Mouse (Mus musculus): Measurements from ENCODE around the gene Ptcd1.
"Not testable (repeated sequence)": the region's sequence is repeated elsewhere in the genome, so short reads cannot be mapped to it uniquely, and the experiment has no call there.

Ptcd1 gene

GRCm38 (mm10) chr5:145166536-145167305 lies at the start of gene Ptcd1, which contains the start of gene Cpsf4:
Gene Ptcd1 (minus strand): TSS chr5:145167108.
Gene Cpsf4 (plus strand): TSS chr5:145167213.
- peak; percentile 99 for DNase-seq (ENCODE audit: low read depth, low spot score)

GRCm38 (mm10) chr5:145214679-145215078 lies 47.8 kb upstream of the Ptcd1 start:
- no peak for DNase-seq (ENCODE audit: low read depth, low spot score)

DNA sequence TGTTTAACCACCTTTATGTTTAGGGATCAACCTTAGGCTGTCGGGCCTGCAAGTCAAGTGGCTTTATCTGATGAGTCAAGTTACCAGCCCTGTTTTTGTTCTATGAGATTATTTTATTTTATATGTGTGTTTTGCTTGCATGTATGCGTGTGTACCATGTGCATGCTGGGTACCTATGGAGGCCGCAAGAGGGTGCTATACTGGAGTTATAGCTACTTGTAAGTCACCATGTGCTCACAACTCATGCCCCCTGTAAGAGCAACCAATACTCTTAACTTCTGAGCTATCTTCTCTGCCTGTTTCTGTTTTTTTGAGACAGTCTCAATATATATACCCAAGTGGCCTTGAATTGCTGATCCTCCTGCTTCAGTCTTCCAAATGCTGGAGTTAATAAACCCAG lies 46.6 kb upstream of the Ptcd1 start:
- DNase-seq (ENCODE audit: low read depth, low spot score): no peak

DNA sequence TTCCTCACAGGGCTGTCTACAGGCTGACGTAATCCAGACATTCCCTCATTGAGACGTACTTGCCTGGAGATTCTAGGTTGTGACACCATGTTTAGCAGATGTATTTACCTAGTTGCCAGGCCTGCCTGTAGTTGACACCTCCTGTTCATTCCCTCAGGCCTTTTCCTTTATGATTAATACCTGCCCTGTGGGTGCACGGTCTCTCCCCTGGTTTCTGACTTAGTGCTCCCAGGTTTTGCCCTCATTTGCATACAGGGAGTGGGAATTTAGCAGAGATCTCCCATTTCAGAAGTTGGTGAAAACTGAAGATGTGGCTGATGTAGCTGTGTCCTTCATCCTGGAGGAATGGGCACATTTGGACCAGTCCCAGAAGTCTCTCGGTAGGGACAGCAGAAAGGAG lies 45.3 kb upstream of the Ptcd1 start:
- DNase-seq (ENCODE audit: low read depth, low spot score): no peak

DNA sequence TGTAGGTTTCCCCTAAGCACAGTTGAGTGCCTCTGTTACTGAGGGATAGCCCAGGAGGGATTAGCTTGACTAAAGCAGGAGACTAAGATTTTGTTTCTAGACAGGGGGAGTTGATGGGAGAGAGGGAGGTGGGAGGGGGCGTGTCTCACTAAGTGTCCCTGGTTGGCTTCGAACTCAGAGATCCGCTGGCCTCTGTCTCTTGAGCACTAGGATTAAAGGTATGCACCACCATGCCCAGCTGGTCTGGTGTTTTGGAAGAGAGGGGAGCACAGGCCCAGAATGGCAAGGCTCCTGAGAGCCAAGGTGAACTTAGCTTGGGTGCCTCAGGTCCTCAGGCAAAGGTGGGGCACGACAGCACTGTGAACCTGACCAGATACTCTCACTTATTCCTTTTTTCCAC lies 44.4 kb upstream of the Ptcd1 start:
- no peak for DNase-seq (ENCODE audit: low read depth, low spot score)

DNA sequence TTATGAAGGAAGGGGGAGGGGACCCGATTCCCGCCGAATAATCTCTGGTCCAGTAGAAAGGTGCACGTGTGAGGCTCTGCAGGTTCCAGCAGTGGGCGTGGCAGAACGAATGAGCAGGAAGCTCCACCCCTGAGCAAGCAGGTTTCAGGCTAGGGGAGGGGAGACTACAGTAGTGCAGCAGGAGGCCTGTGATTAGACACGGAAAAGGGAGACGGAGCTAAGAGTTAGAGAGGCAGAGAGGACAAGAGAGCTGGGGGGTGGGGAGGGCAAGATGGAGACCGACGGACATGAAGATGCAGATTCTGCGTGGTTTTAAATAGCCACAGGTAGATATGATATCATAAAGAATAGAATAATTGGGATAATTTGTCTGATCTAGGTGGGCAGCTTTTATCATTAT lies 41.5 kb upstream of the Ptcd1 start:
- DNase-seq (ENCODE audit: low read depth, low spot score): not testable (repeated sequence)

DNA sequence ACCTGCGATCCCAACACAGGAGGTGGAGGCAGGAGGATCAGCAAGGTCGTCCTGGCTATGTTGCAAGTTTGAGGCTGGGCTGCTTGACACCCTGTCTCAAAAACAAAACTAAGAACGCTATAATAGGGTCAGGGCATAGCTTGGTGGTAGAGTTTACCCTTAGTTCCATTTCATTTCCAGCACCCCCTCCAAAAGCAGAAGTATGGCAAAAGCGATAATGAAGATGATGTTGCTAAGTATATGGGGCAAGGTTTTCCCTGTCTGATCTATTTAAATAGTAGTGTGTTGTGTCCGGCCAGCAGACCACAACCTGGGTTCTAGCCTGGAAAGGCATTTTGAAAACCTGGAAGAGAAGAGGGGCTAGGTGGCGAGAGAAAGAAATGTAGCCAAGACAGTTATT lies 41.0 kb upstream of the Ptcd1 start:
- DNase-seq (ENCODE audit: low read depth, low spot score): no peak

DNA sequence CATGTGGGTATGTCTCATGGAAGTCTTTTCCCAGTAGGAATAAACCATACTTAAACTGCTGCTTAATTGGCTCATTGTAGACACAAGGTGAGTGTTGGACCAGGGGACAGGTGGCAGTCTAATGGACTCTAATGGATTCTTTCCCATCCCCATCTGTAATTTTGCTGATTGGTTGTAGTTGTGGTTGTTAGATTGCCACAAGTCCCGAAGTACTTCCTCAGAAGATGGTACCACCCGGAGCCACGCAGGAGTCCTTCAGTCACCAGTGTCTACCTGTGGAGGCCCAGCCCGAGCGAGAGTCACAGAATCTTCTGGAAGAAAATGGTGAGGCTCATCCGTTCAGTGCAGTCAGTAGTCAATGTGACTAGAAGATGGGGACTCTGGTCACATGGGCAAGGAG lies 40.5 kb upstream of the Ptcd1 start:
- no peak for DNase-seq (ENCODE audit: low read depth, low spot score)

DNA sequence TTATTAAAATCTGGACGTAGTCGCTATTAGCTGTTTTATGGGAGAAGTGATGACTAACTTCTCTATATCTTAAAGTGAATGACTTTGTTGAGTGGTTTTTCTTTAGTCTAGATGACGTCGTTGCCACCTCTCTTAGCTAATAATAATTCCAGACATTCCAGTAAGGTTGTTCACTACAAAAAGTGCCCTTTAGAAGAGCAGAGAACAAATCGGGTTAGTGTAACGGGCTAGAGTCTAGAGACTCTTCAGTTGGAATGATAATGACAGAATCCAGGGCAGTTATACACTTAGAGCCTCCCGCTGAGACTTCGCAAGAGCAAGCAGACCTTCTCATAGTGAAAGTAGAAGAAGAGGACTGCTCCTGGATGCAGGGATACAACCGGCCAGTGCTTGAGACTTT lies 38.1 kb upstream of the Ptcd1 start:
- DNase-seq (ENCODE audit: low read depth, low spot score): no peak

DNA sequence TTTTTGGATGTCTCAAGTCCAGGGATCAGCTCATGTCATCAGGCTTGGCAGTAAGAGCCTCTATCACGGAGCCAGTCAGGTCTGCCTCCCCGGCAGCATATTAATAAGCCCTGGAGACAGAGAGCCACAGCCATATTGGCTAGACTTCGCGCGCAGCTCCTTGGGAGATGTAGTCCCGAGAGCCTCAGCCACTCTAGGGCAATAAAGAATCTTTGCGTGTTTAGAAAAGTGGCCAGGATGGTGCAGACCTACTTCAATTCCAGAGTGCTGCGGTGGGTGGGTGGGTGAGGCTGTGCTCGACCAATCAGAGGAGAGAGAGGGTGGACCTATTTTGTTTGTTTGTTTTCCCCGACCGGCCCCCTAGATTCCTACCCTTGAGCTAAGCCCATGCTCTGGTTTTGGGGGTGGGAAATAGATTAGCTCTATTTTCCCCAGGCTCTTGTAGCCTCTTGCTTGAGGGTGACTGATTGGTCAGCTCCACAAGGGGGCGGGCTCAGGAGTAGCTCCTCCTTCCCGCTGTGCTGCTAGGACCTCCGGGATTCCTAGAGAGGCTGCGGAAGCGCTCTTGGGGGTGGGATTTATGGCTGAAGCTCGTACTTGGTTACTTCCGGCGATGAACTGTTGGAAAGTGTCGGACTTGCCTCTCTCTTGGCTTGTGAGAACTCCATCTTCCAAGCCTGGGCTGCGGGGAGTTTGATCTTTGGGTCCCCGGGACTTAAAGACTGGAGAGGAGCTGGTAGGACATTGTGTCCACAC lies 37.2 kb upstream of the Ptcd1 start, which contains the start of gene Zkscan5:
Gene Zkscan5, plus strand, starts transcription at position 627 of the 756 bp plus-strand sequence.
- DNase-seq (ENCODE audit: low read depth, low spot score): peak; percentile 98

DNA sequence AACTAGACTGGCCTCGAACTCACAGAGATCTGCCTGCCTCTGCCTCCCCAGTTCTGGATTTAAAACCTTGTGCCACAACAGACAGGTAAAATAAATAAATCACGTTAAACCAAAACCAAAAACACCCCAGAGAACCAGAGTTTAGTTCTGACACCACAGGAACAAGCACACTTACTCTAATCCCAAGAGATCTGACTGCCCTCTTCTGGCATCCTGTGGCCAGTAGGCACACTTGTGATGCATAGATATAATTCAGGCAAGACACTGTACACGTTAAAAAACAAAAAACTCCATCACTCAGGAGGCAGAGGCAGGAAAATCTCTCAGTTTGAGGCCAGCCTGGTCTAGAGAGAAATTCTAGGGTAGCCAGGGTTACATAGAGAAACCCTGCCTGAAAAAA lies 35.5 kb upstream of the Ptcd1 start:
- no peak for DNase-seq (ENCODE audit: low read depth, low spot score)

- peak; percentile 82 for DNase-seq (ENCODE audit: low read depth, low spot score)
Measured at GRCm38 (mm10) chr5:145201321-145201991, 34.5 kb upstream of the Ptcd1 start, which contains the start of gene Zkscan14. Gene Zkscan14 (minus strand): TSS chr5:145201868.

- no peak for DNase-seq (ENCODE audit: low read depth, low spot score)
Measured at GRCm38 (mm10) chr5:145200387-145200786, 33.5 kb upstream of the Ptcd1 start.

DNA sequence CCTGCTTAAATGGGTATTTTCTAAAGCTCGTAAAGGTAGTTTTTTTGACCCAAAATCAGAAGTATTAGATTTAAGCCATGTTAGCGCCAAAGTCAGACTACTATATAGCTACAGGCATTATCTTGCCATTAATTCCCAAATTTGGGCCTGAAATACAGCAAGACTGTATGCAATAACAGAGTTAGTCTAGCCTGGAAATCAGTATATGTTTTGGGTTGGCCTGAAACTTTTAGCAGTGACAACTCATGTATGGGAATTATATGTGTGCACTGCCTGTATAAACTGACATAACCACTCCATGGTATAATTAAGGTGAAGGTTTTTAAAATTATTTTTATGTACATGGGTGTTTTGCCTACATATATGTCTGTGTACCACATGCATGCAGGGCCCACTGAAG lies 25.1 kb upstream of the Ptcd1 start, which contains the start of gene Atp5j2:
Gene Atp5j2, minus strand, starts transcription at position 101 of the 400 bp plus-strand sequence.
- DNase-seq (ENCODE audit: low read depth, low spot score): no peak

- DNase-seq (ENCODE audit: low read depth, low spot score): peak; percentile 89
Measured at GRCm38 (mm10) chr5:145190875-145191798, 24.2 kb upstream of the Ptcd1 start.

DNA sequence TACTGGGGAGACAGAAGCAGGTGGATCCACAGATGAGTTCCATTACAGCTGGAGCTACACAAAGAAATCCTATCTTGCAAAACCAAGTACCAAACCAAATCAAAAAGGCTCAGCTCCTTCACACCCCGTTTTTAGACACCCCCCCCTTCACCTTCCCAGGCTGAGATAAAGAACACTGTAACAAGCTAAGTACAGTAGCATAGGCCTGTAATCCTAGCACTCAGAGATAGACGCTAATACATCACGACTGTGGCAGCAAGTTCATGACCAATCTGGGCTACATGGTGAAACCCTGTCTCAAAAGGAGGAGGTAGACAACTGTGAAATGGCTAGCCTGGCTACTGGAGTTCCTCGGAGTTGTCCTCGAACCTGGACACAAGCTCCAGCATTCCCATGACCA lies 23.5 kb upstream of the Ptcd1 start:
- DNase-seq (ENCODE audit: low read depth, low spot score): no peak

DNA sequence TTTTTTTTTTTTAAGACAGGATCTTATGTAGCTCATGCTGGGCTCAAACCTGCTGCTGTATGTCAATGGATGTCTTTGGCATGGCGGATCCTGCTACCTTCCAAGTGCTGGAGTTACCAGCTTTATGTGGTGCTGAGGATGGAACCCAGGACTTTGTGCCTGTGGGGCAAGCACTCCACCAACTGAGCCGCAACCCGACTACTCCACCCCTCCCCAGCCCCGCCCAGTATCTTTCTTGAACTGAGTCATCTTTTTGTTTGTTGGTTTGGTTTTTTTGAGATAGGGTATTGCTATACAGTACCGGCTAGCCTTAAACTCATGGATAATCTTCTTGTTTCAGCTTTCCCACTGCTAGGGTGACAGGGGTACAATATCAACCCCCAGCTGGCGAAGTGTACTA lies 22.5 kb upstream of the Ptcd1 start:
- DNase-seq (ENCODE audit: low read depth, low spot score): no peak

DNA sequence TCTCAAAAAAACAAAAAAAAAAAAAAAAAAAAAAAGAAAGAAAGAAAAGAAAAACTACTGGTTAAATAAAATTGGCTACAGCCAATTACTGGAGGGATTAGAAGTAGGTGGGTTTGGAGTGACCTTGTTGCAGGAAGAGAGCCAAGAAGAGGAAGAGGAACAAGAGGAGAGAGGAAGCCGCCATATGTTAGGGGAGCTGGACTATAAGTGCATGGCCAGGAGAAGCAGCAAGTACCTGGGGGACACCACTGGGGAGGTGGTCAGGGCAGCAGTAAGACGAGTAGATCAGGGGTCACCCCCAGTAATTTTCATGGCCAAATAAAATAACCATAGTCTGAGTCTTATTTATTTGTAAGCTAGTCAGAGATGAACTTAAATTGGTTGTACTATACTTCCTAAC lies 18.3 kb upstream of the Ptcd1 start:
- DNase-seq (ENCODE audit: low read depth, low spot score): no peak

DNA sequence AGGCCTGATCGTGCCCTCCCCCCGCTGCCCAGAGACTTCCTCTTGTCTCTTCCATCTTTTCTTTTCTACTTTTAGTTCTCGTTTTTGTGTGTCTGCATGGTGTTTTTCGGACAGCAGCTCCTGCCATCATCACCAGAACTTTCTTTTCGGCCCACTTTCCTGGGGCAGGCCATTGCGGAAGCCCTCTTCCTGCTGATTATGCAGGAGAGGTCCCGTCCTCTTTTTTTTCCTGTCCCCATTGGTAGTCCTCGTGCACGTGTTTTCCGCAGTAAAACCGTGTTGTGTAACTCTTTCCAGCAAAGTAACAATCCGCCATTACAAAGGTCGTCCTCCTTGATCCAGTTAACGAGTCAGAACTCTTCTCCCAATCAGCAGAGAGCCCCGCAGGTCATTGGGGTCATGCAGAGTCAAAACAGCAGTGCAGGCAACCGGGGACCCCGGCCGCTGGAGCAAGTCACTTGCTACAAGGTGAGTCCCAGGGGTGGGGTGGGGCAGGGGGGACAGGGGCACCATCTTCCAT lies 11.6 kb upstream of the Ptcd1 start:
- DNase-seq (ENCODE audit: low read depth, low spot score): no peak

GRCm38 (mm10) chr5:145167306-145167661 lies 376 bp upstream of the Ptcd1 start:
- DNase-seq (ENCODE audit: low read depth, low spot score): no peak

- no peak for DNase-seq (ENCODE audit: low read depth, low spot score)
Measured at GRCm38 (mm10) chr5:145165184-145165583, 1.7 kb downstream of the Ptcd1 start.

Measured in skeletal muscle tissue, adult 2 months (tissue).